Mouse (Mus musculus) megakaryocyte, embryonic 14.5 days (primary cell): ENCODE results near the gene Akap8l. TPM values are rescaled to one million over a fixed set of nuclear protein-coding genes. Genes with fewer than 3 reads are reported as not detected.

ENCODE experiments used
- H3K27me3 ChIP-seq: replicated peaks from 2 replicates; pipeline ENCODE3; 2012; ENCODE audit warnings: inconsistent platforms
- H3K36me3 ChIP-seq: replicated peaks from 2 replicates; pipeline ENCODE3; 2012; ENCODE audit warnings: low read length, inconsistent platforms, mixed read lengths
- H3K4me1 ChIP-seq: 2 replicates; pipeline ENCODE4 v1.6.1; 2012; ENCODE audit warnings: inconsistent platforms
- H3K4me3 ChIP-seq: replicated peaks from 2 replicates; pipeline ENCODE3; 2012; ENCODE audit warnings: moderate library complexity, mild to moderate bottlenecking, inconsistent platforms
- H3K9me3 ChIP-seq: 2 replicates; pipeline ENCODE4 v1.6.1; 2012; ENCODE audit warnings: inconsistent platforms
- FLI1 ChIP-seq: IDR thresholded peaks from 2 replicates; pipeline ENCODE4 v1.6.1; 2012; ENCODE audit warnings: low read length, inconsistent platforms, mixed read lengths
- GATA1 ChIP-seq: IDR thresholded peaks from 3 replicates; pipeline ENCODE4 v1.6.1; 2012; ENCODE audit warnings: mixed read lengths, low read length, inconsistent platforms, borderline replicate concordance
- polyA plus RNA-seq: library from polyadenylated mRNA; stranded (reverse); fragments of >175 nt; gene quantifications from 2 replicates; pipeline ENCODE4 v1.2.3, GENCODE M21; 2012; ENCODE audit warnings: low replicate concordance; ENCODE audit not compliant: insufficient read depth

The Akap8l gene
- polyA plus RNA-seq, 1 experiment = 157 TPM

DNA sequence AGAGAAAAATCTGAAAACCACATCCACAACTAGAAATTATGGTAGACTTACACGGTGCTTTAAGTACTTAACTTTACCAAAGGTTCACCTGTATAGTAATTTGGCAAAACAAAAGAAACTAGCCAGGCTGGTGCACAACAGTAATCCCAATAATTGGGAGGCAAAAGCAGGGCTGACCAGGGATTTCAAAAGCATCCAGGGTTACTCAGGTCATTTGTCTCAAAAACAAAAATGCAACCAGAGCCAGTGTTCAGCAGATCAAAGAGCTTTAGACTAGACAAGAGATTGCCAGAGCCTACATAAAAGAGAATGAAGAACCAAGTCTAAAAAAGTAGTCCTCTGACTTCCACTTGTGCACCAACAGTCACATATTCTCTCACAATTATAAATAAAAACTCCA is 73.2 kb downstream of the Akap8l start:
- TF ChIP-seq GATA1 (no peak), FLI1 (no peak)
- no peaks in the 10 kb centered on the region for H3K9me3 ChIP-seq
- H3K4me3 ChIP-seq = no peak overlapping the region
- peaks cover 83% of the 10 kb centered on the region for H3K4me1 ChIP-seq
- H3K27me3 ChIP-seq = no peaks in the 10 kb centered on the region
- H3K36me3 ChIP-seq = peaks cover 25% of the 10 kb centered on the region

DNA sequence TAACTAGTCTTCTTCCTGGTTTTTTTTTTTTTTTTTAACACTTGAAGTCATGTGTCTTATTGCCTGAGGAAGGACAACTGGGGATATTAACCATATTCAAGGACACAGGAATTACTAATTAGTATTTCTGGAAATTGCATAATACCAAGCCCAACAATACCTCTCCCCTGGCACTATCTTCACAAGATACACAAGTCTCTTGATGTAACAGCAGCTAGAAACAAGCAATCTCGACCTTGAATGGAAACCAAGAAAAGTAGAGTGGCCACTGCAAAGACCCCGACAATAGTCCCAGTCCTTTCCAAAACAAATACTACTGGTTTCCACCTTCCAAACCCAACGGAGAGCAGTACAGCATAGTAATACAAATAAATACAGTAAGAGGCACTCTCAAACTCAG is 74.8 kb downstream of the Akap8l start:
- Histone ChIP-seq H3K4me3 (no peak overlapping the region), H3K9me3 (no peaks in the 10 kb centered on the region), H3K36me3 (peaks cover 34% of the 10 kb centered on the region), H3K4me1 (peaks cover 86% of the 10 kb centered on the region), H3K27me3 (no peaks in the 10 kb centered on the region)
- TF ChIP-seq FLI1 (no peak), GATA1 (no peak)

Other genes starting within 250 kb of the Akap8l start
- 0.23 and 1.4 TPM in 2 replicates for gene Notch3, start 183.8 kb downstream of the Akap8l start, polyA plus RNA-seq
- gene Ephx3, start 161.1 kb downstream of the Akap8l start, polyA plus RNA-seq = not detected in 2 replicates
- 125 and 148 TPM in 2 replicates for gene Brd4, start 65.9 kb downstream of the Akap8l start, polyA plus RNA-seq
- 67.7 and 79.9 TPM in 2 replicates for gene Akap8, start 29.4 kb downstream of the Akap8l start, polyA plus RNA-seq
- 32.7 and 47.1 TPM in 2 replicates for gene Wiz, start 38.8 kb upstream of the Akap8l start, polyA plus RNA-seq
- gene Rasal3, start 53.0 kb upstream of the Akap8l start, polyA plus RNA-seq = 26.2 and 250 TPM in 2 replicates
- 2.0 and 3.2 TPM in 2 replicates for gene Pglyrp2, start 73.6 kb upstream of the Akap8l start, polyA plus RNA-seq
- gene Cyp4f39, start 102.1 kb upstream of the Akap8l start, polyA plus RNA-seq = not detected in 2 replicates
- gene Cyp4f17, start 155.4 kb upstream of the Akap8l start, polyA plus RNA-seq = 0.67 TPM in 1 of 2 replicates, not detected in the other
- 2.1 and 5.3 TPM in 2 replicates for gene Cyp4f16, start 186.0 kb upstream of the Akap8l start, polyA plus RNA-seq